Mouse (Mus musculus): Measurements from ENCODE around the gene Hsd11b1.

Gene Hsd11b1

GRCm38 (mm10) chr1:193200640-193201382 lies 63.1 kb downstream of the Hsd11b1 start:
- no peak for DNase-seq (ENCODE audit: low spot score)

- DNase-seq (ENCODE audit: low spot score) = no peak
Observed at GRCm38 (mm10) chr1:193198312-193198711, 65.6 kb downstream of the Hsd11b1 start.

GRCm38 (mm10) chr1:193197494-193198205 lies 66.2 kb downstream of the Hsd11b1 start:
- no peak for DNase-seq (ENCODE audit: low spot score)

- DNase-seq (ENCODE audit: low spot score) = no peak
Observed at GRCm38 (mm10) chr1:193195169-193195810, 68.6 kb downstream of the Hsd11b1 start.

- no peak for DNase-seq (ENCODE audit: low spot score)
Observed at GRCm38 (mm10) chr1:193194416-193195140, 69.3 kb downstream of the Hsd11b1 start.

- DNase-seq (ENCODE audit: low spot score) = no peak
Observed at GRCm38 (mm10) chr1:193191675-193192283, 72.1 kb downstream of the Hsd11b1 start.

- no peak for DNase-seq (ENCODE audit: low spot score)
Observed at GRCm38 (mm10) chr1:193189771-193190170, 74.1 kb downstream of the Hsd11b1 start.

GRCm38 (mm10) chr1:193189151-193189621 lies 74.7 kb downstream of the Hsd11b1 start:
- peak; percentile 30 for DNase-seq (ENCODE audit: low spot score)

- DNase-seq (ENCODE audit: low spot score) = no peak
Observed at GRCm38 (mm10) chr1:193188257-193188656, 75.6 kb downstream of the Hsd11b1 start.

GRCm38 (mm10) chr1:193181104-193181503 lies 82.8 kb downstream of the Hsd11b1 start:
- no peak for DNase-seq (ENCODE audit: low spot score)

- DNase-seq (ENCODE audit: low spot score) = no peak
Observed at GRCm38 (mm10) chr1:193174143-193174733, 89.6 kb downstream of the Hsd11b1 start.

GRCm38 (mm10) chr1:193173810-193174129 lies 90.1 kb downstream of the Hsd11b1 start:
- DNase-seq (ENCODE audit: low spot score) = no peak

GRCm38 (mm10) chr1:193172991-193173809 lies 90.7 kb downstream of the Hsd11b1 start:
- DNase-seq (ENCODE audit: low spot score) = peak; percentile 92

Measured in ovary, postnatal 36 days (tissue).